Mouse (Mus musculus) hindbrain, embryonic 10.5 days (tissue): ENCODE data around the gene Olfr1394. TPM values are rescaled to one million over a fixed set of nuclear protein-coding genes. Genes with fewer than 3 reads are reported as not detected.
"Not testable (repeated sequence)": the region's sequence is repeated elsewhere in the genome, so short reads cannot be mapped to it uniquely, and the experiment has no call there.

Experiments used
- DNase-seq: peaks from one replicate; pipeline ENCODE4 v3.0.0-alpha.2; 2017; ENCODE audit warnings: low spot score
- H3K27ac ChIP-seq: fragments of 300-500 bp; sonication (generic); 2 replicates; pipeline ENCODE4 v1.5.1; 2016; ENCODE audit warnings: mild to moderate bottlenecking, moderate library complexity
- H3K27me3 ChIP-seq: fragments of 300-500 bp; sonication (generic); 2 replicates; pipeline ENCODE4 v1.6.1; 2016; ENCODE audit warnings: mild to moderate bottlenecking; ENCODE audit not compliant: poor library complexity, insufficient read depth, severe bottlenecking
- H3K36me3 ChIP-seq: fragments of 300-500 bp; sonication (generic); 2 replicates; pipeline ENCODE4 v1.6.1; 2016; ENCODE audit warnings: mild to moderate bottlenecking, moderate library complexity
- H3K4me1 ChIP-seq: fragments of 300-500 bp; sonication (generic); replicated peaks from 2 replicates; pipeline ENCODE4 v1.6.1; 2016; ENCODE audit warnings: mild to moderate bottlenecking
- H3K4me3 ChIP-seq: fragments of 300-500 bp; sonication (generic); 2 replicates; pipeline ENCODE4 v1.5.1; 2016; ENCODE audit warnings: mild to moderate bottlenecking, moderate library complexity
- H3K9me3 ChIP-seq: fragments of 300-500 bp; sonication (generic); 2 replicates; pipeline ENCODE4 v1.6.1; 2016; ENCODE audit warnings: mild to moderate bottlenecking, moderate library complexity
- WGBS: fragments of 180-500 bp; shearing (Covaris S2); methylation state at CpG from one replicate; pipeline ENCODE4 v1.1.7; 2016; 5-methylcytosine and 5-hydroxymethylcytosine counted together
- polyA plus RNA-seq: library from polyadenylated mRNA; unstranded; fragments of >200 nt; fragmentation: Nextera tagmentation; extraction: Ambion mirVana; gene quantifications from 2 replicates; pipeline ENCODE4 v1.2.1, GENCODE M21; 2016

Gene Olfr1394
- polyA plus RNA-seq, 1 experiment from 2014 or later = not detected

- H3K27ac ChIP-seq = peak overlapping the region; percentile 9; the same call in 1 of the 2 replicates
- H3K36me3 ChIP-seq = no peaks in the 10 kb centered on the region
- H3K27me3 ChIP-seq = peaks cover 36% of the 10 kb centered on the region
- peak overlapping the region; percentile 52 for H3K4me3 ChIP-seq
- peaks cover 8% of the 10 kb centered on the region for H3K4me1 ChIP-seq
- peaks cover 8% of the 10 kb centered on the region for H3K9me3 ChIP-seq
- DNase-seq = peak; percentile 51
- WGBS = 7% methylated on average over 50 of the region's 50 CpGs
Observed at GRCm38 (mm10) chr11:49168839-49169611, 14.8 kb downstream of the Olfr1394 start.

GRCm38 (mm10) chr11:49170576-49170975, 16.4 kb downstream of the Olfr1394 start:
- no peak overlapping the region for H3K27ac ChIP-seq
- H3K27me3 ChIP-seq = peaks cover 36% of the 10 kb centered on the region
- H3K36me3 ChIP-seq = no peaks in the 10 kb centered on the region
- no peak overlapping the region for H3K4me3 ChIP-seq
- 92% methylated on average over 4 of the region's 4 CpGs for WGBS
- no peak for DNase-seq
- H3K4me1 ChIP-seq = peaks cover 13% of the 10 kb centered on the region
- H3K9me3 ChIP-seq = peaks cover 8% of the 10 kb centered on the region

GRCm38 (mm10) chr11:49175345-49175744, 21.2 kb downstream of the Olfr1394 start:
- Histone ChIP-seq H3K27ac (no peak overlapping the region), H3K36me3 (no peaks in the 10 kb centered on the region), H3K9me3 (no peaks in the 10 kb centered on the region), H3K4me1 (peaks cover 4% of the 10 kb centered on the region; the same call in 1 of the 2 replicates), H3K27me3 (peaks cover 8% of the 10 kb centered on the region), H3K4me3 (no peak overlapping the region)
- DNase-seq = no peak
- WGBS = 93% methylated on average over 8 of the region's 8 CpGs

- not testable (repeated sequence) for DNase-seq, H3K27me3 ChIP-seq, H3K9me3 ChIP-seq, H3K4me1 ChIP-seq, H3K36me3 ChIP-seq, H3K4me3 ChIP-seq, H3K27ac ChIP-seq
- 87% methylated on average over 4 of the region's 4 CpGs for WGBS
Observed at GRCm38 (mm10) chr11:49176047-49176779, 22.0 kb downstream of the Olfr1394 start.

- Histone ChIP-seq H3K4me3 (no peak overlapping the region), H3K36me3 (no peaks in the 10 kb centered on the region), H3K27me3 (no peaks in the 10 kb centered on the region), H3K9me3 (no peaks in the 10 kb centered on the region), H3K4me1 (no peaks in the 10 kb centered on the region), H3K27ac (no peak overlapping the region)
- WGBS = 68% methylated on average over 1 of the region's 1 CpGs
- no peak for DNase-seq
Observed at GRCm38 (mm10) chr11:49183172-49183571, 29.0 kb downstream of the Olfr1394 start.

- H3K4me3 ChIP-seq = no peak overlapping the region
- no peaks in the 10 kb centered on the region for H3K4me1 ChIP-seq
- no peaks in the 10 kb centered on the region for H3K36me3 ChIP-seq
- no peaks in the 10 kb centered on the region for H3K27me3 ChIP-seq
- 84% methylated on average over 6 of the region's 6 CpGs for WGBS
- H3K9me3 ChIP-seq = no peaks in the 10 kb centered on the region
- H3K27ac ChIP-seq = no peak overlapping the region
- DNase-seq = no peak
Observed at GRCm38 (mm10) chr11:49186452-49186851, 32.3 kb downstream of the Olfr1394 start.

- H3K36me3 ChIP-seq = no peaks in the 10 kb centered on the region
- no peaks in the 10 kb centered on the region for H3K4me1 ChIP-seq
- H3K27me3 ChIP-seq = no peaks in the 10 kb centered on the region
- H3K9me3 ChIP-seq = no peaks in the 10 kb centered on the region
- H3K27ac ChIP-seq = no peak within 1 kb of the TSS
- DNase-seq = no peak
- 82% methylated on average over 8 of the region's 8 CpGs for WGBS
- no peak within 1 kb of the TSS for H3K4me3 ChIP-seq
Observed at GRCm38 (mm10) chr11:49186955-49187488, 32.8 kb downstream of the Olfr1394 start, which contains the start of gene Btnl9. Gene Btnl9, minus strand, starts transcription at chr11:49187159.

GRCm38 (mm10) chr11:49187701-49188100, 33.5 kb downstream of the Olfr1394 start:
- 81% methylated on average over 10 of the region's 10 CpGs for WGBS
- Histone ChIP-seq H3K27ac (no peak overlapping the region), H3K4me1 (no peaks in the 10 kb centered on the region), H3K27me3 (no peaks in the 10 kb centered on the region), H3K4me3 (no peak overlapping the region), H3K36me3 (no peaks in the 10 kb centered on the region), H3K9me3 (no peaks in the 10 kb centered on the region)
- DNase-seq = no peak

- Histone ChIP-seq H3K27ac (no peak overlapping the region), H3K9me3 (no peaks in the 10 kb centered on the region), H3K4me1 (no peaks in the 10 kb centered on the region), H3K27me3 (no peaks in the 10 kb centered on the region), H3K4me3 (no peak overlapping the region), H3K36me3 (no peaks in the 10 kb centered on the region)
- 9% methylated on average over 7 of the region's 7 CpGs for WGBS
- peak; percentile 19 for DNase-seq
Observed at GRCm38 (mm10) chr11:49189737-49190136, 35.6 kb downstream of the Olfr1394 start.

- 62% methylated on average over 2 of the region's 2 CpGs for WGBS
- Histone ChIP-seq H3K9me3 (no peaks in the 10 kb centered on the region), H3K27me3 (no peaks in the 10 kb centered on the region), H3K4me3 (no peak overlapping the region), H3K27ac (no peak overlapping the region), H3K36me3 (no peaks in the 10 kb centered on the region), H3K4me1 (no peaks in the 10 kb centered on the region)
- DNase-seq = no peak
Observed at GRCm38 (mm10) chr11:49191083-49191482, 36.9 kb downstream of the Olfr1394 start.

- H3K27ac ChIP-seq, H3K4me3 ChIP-seq, H3K9me3 ChIP-seq, H3K36me3 ChIP-seq, DNase-seq, H3K4me1 ChIP-seq, H3K27me3 ChIP-seq: not testable (repeated sequence)
- WGBS = 95% methylated on average over 9 of the region's 9 CpGs
Observed at GRCm38 (mm10) chr11:49194771-49195170, 40.6 kb downstream of the Olfr1394 start.

- H3K4me1 ChIP-seq = no peaks in the 10 kb centered on the region
- H3K27me3 ChIP-seq = no peaks in the 10 kb centered on the region
- WGBS = 87% methylated on average over 7 of the region's 7 CpGs
- H3K9me3 ChIP-seq = no peaks in the 10 kb centered on the region
- no peak overlapping the region for H3K4me3 ChIP-seq
- DNase-seq = no peak
- no peak overlapping the region for H3K27ac ChIP-seq
- no peaks in the 10 kb centered on the region for H3K36me3 ChIP-seq
Observed at GRCm38 (mm10) chr11:49195819-49196322, 41.7 kb downstream of the Olfr1394 start.

GRCm38 (mm10) chr11:49200666-49201065, 46.5 kb downstream of the Olfr1394 start:
- H3K4me3 ChIP-seq = no peak overlapping the region
- no peak overlapping the region for H3K27ac ChIP-seq
- no peaks in the 10 kb centered on the region for H3K27me3 ChIP-seq
- H3K9me3 ChIP-seq = no peaks in the 10 kb centered on the region
- peaks cover 21% of the 10 kb centered on the region for H3K4me1 ChIP-seq
- no peak for DNase-seq
- no peaks in the 10 kb centered on the region for H3K36me3 ChIP-seq
